Mouse (Mus musculus) adrenal gland, adult 18-20 months (tissue): ENCODE measurements around the gene Cdv3. TPM values are rescaled to one million over a fixed set of nuclear protein-coding genes. Genes with fewer than 3 reads are reported as not detected.

ENCODE experiments used
- DNase-seq, 2 experiments: peaks; one replicate each; pipeline ENCODE4 v3.0.0; 2021 to 2022; ENCODE audit warnings: low spot score in 2 of 2
- long read RNA-seq, 2 experiments: library from polyadenylated mRNA; stranded (forward); transcript quantifications; one replicate each; pipeline ENCODE4 v2.0.0; 2021
- total RNA-seq, 2 experiments: library from RNA; stranded (reverse); gene quantifications; 1 replicate in 1 of 2; 2 replicates in 1 of 2; pipeline ENCODE4 v1.2.3; 2021

Gene Cdv3
- total RNA-seq = 100 to 1,000 TPM; 156 to 299 TPM
- long read RNA-seq, experiment 1, transcript Cdv3-202 (5 exons, 3,787 nt) = major isoform, 7 of 12 reads
- long read RNA-seq, experiment 1, partial matches to known transcripts = 1 of 12 reads
- long read RNA-seq, experiment 1, other reads (novel, unspliced or antisense) = 2 of 12 reads
- long read RNA-seq, experiment 2, transcript Cdv3-202 (5 exons, 3,787 nt) = major isoform, 11 of 43 reads
- long read RNA-seq, experiment 2, partial matches to known transcripts = 14 of 43 reads
- long read RNA-seq, experiment 2, other reads (novel, unspliced or antisense) = 10 of 43 reads

- DNase-seq = peak; percentile 93 to 94
Measured at GRCm38 (mm10) chr9:103365290-103366247, at the start of gene Cdv3. Gene Cdv3 (minus strand): TSS chr9:103365840.

- no peak for DNase-seq
Measured at GRCm38 (mm10) chr9:103413457-103413856, 47.8 kb upstream of the Cdv3 start.

GRCm38 (mm10) chr9:103409119-103409518 is 43.5 kb upstream of the Cdv3 start:
- no peak for DNase-seq

GRCm38 (mm10) chr9:103408136-103408777 is 42.6 kb upstream of the Cdv3 start:
- no peak for DNase-seq

GRCm38 (mm10) chr9:103403331-103403973 is 37.8 kb upstream of the Cdv3 start:
- no peak for DNase-seq

- DNase-seq = no peak
Measured at GRCm38 (mm10) chr9:103398509-103399157, 33.0 kb upstream of the Cdv3 start.

GRCm38 (mm10) chr9:103393256-103393655 is 27.6 kb upstream of the Cdv3 start:
- DNase-seq = no peak

- DNase-seq = peak in 1 of 2 experiments; percentile 20
Measured at GRCm38 (mm10) chr9:103391796-103392372, 26.2 kb upstream of the Cdv3 start.

- no peak for DNase-seq
Measured at GRCm38 (mm10) chr9:103389261-103389660, 23.6 kb upstream of the Cdv3 start.

- no peak for DNase-seq
Measured at GRCm38 (mm10) chr9:103387011-103387653, 21.5 kb upstream of the Cdv3 start.

GRCm38 (mm10) chr9:103386573-103386972 is 20.9 kb upstream of the Cdv3 start:
- no peak for DNase-seq

- DNase-seq = no peak
Measured at GRCm38 (mm10) chr9:103385600-103385999, 20.0 kb upstream of the Cdv3 start.

- DNase-seq = no peak
Measured at GRCm38 (mm10) chr9:103384141-103384796, 18.6 kb upstream of the Cdv3 start.

- DNase-seq = no peak
Measured at GRCm38 (mm10) chr9:103383576-103383975, 17.9 kb upstream of the Cdv3 start.

- no peak for DNase-seq
Measured at GRCm38 (mm10) chr9:103382989-103383388, 17.3 kb upstream of the Cdv3 start.

GRCm38 (mm10) chr9:103380566-103380965 is 14.9 kb upstream of the Cdv3 start:
- no peak for DNase-seq

GRCm38 (mm10) chr9:103379199-103379598 is 13.6 kb upstream of the Cdv3 start:
- no peak for DNase-seq

- DNase-seq = no peak
Measured at GRCm38 (mm10) chr9:103378686-103379085, 13.0 kb upstream of the Cdv3 start.
